Mouse (Mus musculus): ENCODE results near the gene Aym1. TPM values are rescaled to one million over a fixed set of nuclear protein-coding genes. Genes with fewer than 3 reads are reported as not detected.
"Not testable (repeated sequence)": the region's sequence is repeated elsewhere in the genome, so short reads cannot be mapped to it uniquely, and the experiment has no call there.

Aym1 gene
- total and polyA plus RNA-seq, 3 experiments = not detected

DNA sequence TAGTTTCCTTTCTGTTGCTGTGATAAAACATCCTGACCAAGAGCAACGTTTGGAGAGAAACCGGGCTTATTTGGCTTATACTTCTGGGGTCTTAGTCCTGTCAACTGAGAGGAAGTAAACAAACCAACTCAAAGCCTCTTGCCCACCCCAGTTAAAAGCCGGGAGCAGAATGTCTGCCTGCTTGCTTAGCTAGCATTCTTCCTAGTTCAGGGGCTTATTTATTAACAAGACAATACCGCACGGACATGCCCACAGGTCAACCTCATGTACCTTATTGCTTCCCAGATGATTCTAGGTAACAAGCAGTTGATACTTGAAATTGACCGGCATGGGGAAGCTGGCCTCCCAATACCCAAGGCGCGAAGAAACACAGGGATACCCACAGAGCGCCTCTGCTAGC is 20.8 kb upstream of the Aym1 start:
- TF ChIP-seq CTCF (IDR thresholded peaks at IDR 0.05; ENCODE audit: low read depth, low read length) = no peak
- TF ChIP-seq GATA2 (IDR thresholded peaks at IDR 0.05; ENCODE audit: borderline replicate concordance, low read depth, low read length) = no peak
- TF ChIP-seq TAL1 (conservative IDR thresholded peaks at IDR 0.05; ENCODE audit: low read depth, low read length) = no peak
- no peaks in the 10 kb centered on the region for H3K4me1 ChIP-seq (ENCODE audit: insufficient read depth, low read depth, low read length)
- H3K36me3 ChIP-seq (replicated peaks) = no peaks in the 10 kb centered on the region
- no peak overlapping the region for H3K4me3 ChIP-seq (ENCODE audit: low read depth, low read length)
- H3K9me3 ChIP-seq (replicated peaks) = peaks cover 90% of the 10 kb centered on the region
- H3K27me3 ChIP-seq (ENCODE audit: insufficient read depth, low read length) = no peaks in the 10 kb centered on the region
- no peak for ATAC-seq (ENCODE audit: extremely low read depth, insufficient number of reproducible peaks, low FRiP score, poor library complexity, severe bottlenecking)
- no peak for DNase-seq (ENCODE audit: low spot score)

DNA sequence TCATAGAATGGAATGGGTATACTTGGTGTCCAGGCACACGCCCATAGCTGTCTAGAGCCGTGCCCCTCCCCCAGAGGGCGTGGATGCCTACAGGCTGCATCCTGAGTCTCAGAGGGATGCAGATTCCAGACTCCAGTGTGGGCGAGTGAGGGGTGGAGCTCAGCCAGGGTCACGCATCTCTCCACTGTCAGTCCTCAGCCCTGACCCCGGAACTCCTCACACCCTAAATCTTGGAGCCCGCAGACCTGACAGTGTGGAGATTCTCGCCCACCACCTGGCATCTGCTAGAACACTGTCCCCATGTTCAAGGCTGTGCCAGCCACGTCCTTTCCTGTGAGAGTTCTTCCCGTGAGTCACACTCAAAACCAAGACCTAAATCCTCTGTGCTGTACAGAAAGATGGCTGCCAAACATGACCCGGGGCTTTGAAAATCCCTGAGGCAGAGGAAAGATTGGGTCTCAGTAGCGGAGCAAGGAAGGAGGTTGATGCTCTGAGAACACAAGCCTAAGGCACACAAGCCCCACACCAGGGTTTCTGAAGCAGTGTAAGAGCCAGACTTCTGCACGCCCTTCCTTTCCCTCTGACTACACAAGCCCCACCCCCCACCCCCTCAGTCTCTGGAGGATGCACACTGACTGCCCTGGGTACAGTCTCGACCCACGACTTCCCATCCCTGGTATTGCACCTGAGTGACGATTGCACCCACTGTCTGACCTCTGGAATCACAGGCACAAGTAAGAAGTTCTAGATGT is 12.3 kb upstream of the Aym1 start:
- H3K27me3 ChIP-seq (ENCODE audit: insufficient read depth, low read length) = no peaks in the 10 kb centered on the region
- TF ChIP-seq POLR2AphosphoS5 (IDR thresholded peaks at IDR 0.05; ENCODE audit: insufficient replicate concordance, low read depth, low read length) (no peak), GATA2 (IDR thresholded peaks at IDR 0.05; ENCODE audit: borderline replicate concordance, low read depth, low read length) (no peak), TAL1 (conservative IDR thresholded peaks at IDR 0.05; ENCODE audit: low read depth, low read length) (no peak), GATA1 (IDR thresholded peaks at IDR 0.05; ENCODE audit: borderline replicate concordance, low read length) (no peak), CTCF (IDR thresholded peaks at IDR 0.05; ENCODE audit: low read depth, low read length) (no peak)
- no peaks in the 10 kb centered on the region for H3K4me1 ChIP-seq (ENCODE audit: insufficient read depth, low read depth, low read length)
- no peak overlapping the region; the same call in 1 of the 2 replicates for H3K4me3 ChIP-seq (ENCODE audit: low read depth, low read length)
- ATAC-seq (ENCODE audit: extremely low read depth, insufficient number of reproducible peaks, low FRiP score, poor library complexity, severe bottlenecking) (no peak), DNase-seq (ENCODE audit: low spot score) (no peak)
- H3K9me3 ChIP-seq (replicated peaks) = peaks cover 90% of the 10 kb centered on the region
- no peaks in the 10 kb centered on the region for H3K36me3 ChIP-seq (replicated peaks)

DNA sequence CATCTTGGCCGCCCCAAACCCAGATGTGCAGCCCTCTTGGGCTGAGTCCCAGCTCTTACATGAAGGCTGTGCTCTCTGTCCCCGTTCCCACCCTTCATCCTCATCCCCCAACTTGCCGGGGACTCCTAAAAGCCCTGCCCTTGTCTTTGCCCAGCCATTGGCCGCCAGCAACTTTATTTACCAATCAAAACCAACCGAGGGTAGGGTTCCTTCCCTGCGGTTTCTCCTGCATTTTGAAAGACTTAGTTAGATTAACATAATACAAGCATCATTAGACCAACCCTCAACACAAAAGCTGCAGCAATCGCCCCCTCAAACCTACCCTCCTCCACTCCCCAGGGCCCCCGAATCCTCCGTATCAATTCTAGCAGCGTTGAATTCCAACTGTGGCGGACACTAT is 11.3 kb upstream of the Aym1 start:
- H3K4me3 ChIP-seq (ENCODE audit: low read depth, low read length) = no peak overlapping the region
- no peaks in the 10 kb centered on the region for H3K27me3 ChIP-seq (ENCODE audit: insufficient read depth, low read length)
- H3K9me3 ChIP-seq (replicated peaks) = peaks cover 90% of the 10 kb centered on the region
- ATAC-seq (ENCODE audit: extremely low read depth, insufficient number of reproducible peaks, low FRiP score, poor library complexity, severe bottlenecking) = no peak
- DNase-seq (ENCODE audit: low spot score) = no peak
- TF ChIP-seq CTCF (IDR thresholded peaks at IDR 0.05; ENCODE audit: low read depth, low read length) = no peak
- TF ChIP-seq GATA2 (IDR thresholded peaks at IDR 0.05; ENCODE audit: borderline replicate concordance, low read depth, low read length) = no peak
- TF ChIP-seq POLR2AphosphoS5 (IDR thresholded peaks at IDR 0.05; ENCODE audit: insufficient replicate concordance, low read depth, low read length) = no peak
- TF ChIP-seq TAL1 (conservative IDR thresholded peaks at IDR 0.05; ENCODE audit: low read depth, low read length) = no peak
- no peak for TF ChIP-seq GATA1 (IDR thresholded peaks at IDR 0.05; ENCODE audit: borderline replicate concordance, low read length)
- no peaks in the 10 kb centered on the region for H3K4me1 ChIP-seq (ENCODE audit: insufficient read depth, low read depth, low read length)
- H3K36me3 ChIP-seq (replicated peaks) = no peaks in the 10 kb centered on the region

DNA sequence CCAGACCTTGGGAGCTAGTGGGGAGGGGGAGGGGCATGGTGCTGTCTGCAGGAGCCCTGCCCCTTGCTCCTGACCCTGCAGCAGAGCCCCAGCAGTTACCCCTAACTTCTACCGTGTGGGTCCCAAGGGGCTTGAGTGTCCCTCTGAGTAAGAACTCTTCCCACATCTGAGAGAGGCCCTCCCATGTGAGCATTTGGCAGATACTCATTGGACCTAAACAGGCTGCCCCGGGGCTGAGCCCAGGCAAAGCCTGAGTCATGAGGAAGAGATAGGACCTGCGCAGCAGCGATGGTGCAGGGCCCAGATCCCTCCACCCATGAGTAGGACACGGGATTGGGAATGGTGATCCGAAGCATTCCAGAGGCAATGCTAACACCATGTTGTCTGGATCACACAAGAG is 10.4 kb upstream of the Aym1 start:
- ATAC-seq (ENCODE audit: extremely low read depth, insufficient number of reproducible peaks, low FRiP score, poor library complexity, severe bottlenecking); H3K4me1 ChIP-seq (ENCODE audit: insufficient read depth, low read depth, low read length); H3K27me3 ChIP-seq (ENCODE audit: insufficient read depth, low read length); H3K4me3 ChIP-seq (ENCODE audit: low read depth, low read length); DNase-seq (ENCODE audit: low spot score); H3K36me3 ChIP-seq (replicated peaks): not testable (repeated sequence)
- peaks cover 88% of the 10 kb centered on the region for H3K9me3 ChIP-seq (replicated peaks)

DNA sequence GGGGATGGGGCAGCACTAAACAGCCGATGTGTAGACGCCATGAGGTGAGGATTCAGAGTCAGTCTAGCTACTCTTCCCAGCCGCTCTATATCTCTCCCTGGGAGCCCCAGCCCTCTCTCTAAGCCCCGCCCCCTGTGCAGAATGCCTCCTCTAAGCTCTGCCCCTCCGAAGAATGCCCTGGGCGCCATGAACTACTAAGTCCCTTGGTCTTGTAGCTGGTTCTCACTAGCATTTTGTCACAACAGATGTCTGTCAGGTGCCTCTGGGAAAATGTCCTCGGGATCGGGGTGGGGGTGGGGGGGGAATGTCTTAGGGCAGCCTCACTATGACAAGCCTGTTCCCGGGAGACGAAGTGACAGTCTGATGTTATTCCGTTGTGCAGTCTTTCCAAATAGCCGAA is 9.5 kb upstream of the Aym1 start:
- DNase-seq (ENCODE audit: low spot score) = no peak
- no peak for ATAC-seq (ENCODE audit: extremely low read depth, insufficient number of reproducible peaks, low FRiP score, poor library complexity, severe bottlenecking)
- no peak overlapping the region for H3K4me3 ChIP-seq (ENCODE audit: low read depth, low read length)
- TF ChIP-seq POLR2AphosphoS5 (IDR thresholded peaks at IDR 0.05; ENCODE audit: insufficient replicate concordance, low read depth, low read length) = no peak
- TF ChIP-seq GATA2 (IDR thresholded peaks at IDR 0.05; ENCODE audit: borderline replicate concordance, low read depth, low read length) = no peak
- TF ChIP-seq CTCF (IDR thresholded peaks at IDR 0.05; ENCODE audit: low read depth, low read length) = no peak
- TF ChIP-seq GATA1 (IDR thresholded peaks at IDR 0.05; ENCODE audit: borderline replicate concordance, low read length) = no peak
- no peak for TF ChIP-seq TAL1 (conservative IDR thresholded peaks at IDR 0.05; ENCODE audit: low read depth, low read length)
- no peaks in the 10 kb centered on the region for H3K27me3 ChIP-seq (ENCODE audit: insufficient read depth, low read length)
- no peaks in the 10 kb centered on the region for H3K4me1 ChIP-seq (ENCODE audit: insufficient read depth, low read depth, low read length)
- H3K9me3 ChIP-seq (replicated peaks) = peaks cover 88% of the 10 kb centered on the region
- H3K36me3 ChIP-seq (replicated peaks) = no peaks in the 10 kb centered on the region

DNA sequence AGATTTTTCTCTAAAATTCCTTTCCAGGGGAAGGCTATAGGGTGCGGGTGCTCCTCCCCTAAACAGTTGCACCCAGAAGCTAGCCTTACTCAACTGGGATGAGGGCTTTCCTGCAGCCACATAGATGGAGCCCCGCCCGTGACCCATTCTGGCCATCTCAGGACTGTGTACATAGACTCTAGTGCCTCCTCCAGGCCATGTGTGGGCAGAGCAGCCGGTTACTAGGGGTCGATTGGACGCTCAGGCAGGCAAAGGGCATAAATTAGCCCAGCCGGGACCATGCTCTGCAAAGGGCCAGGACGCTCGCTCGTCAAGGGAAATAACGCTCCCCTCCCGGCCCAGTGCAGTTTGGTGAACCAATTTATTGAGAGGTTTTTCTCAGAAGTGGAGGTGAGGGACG is 8.5 kb upstream of the Aym1 start:
- no peak for ATAC-seq (ENCODE audit: extremely low read depth, insufficient number of reproducible peaks, low FRiP score, poor library complexity, severe bottlenecking)
- no peak for DNase-seq (ENCODE audit: low spot score)
- Histone ChIP-seq H3K4me3 (ENCODE audit: low read depth, low read length) (no peak overlapping the region), H3K36me3 (replicated peaks) (no peaks in the 10 kb centered on the region), H3K9me3 (replicated peaks) (peaks cover 91% of the 10 kb centered on the region), H3K4me1 (ENCODE audit: insufficient read depth, low read depth, low read length) (no peaks in the 10 kb centered on the region), H3K27me3 (ENCODE audit: insufficient read depth, low read length) (no peaks in the 10 kb centered on the region)
- TF ChIP-seq GATA2 (IDR thresholded peaks at IDR 0.05; ENCODE audit: borderline replicate concordance, low read depth, low read length) = no peak
- no peak for TF ChIP-seq TAL1 (conservative IDR thresholded peaks at IDR 0.05; ENCODE audit: low read depth, low read length)
- no peak for TF ChIP-seq POLR2AphosphoS5 (IDR thresholded peaks at IDR 0.05; ENCODE audit: insufficient replicate concordance, low read depth, low read length)
- TF ChIP-seq CTCF (IDR thresholded peaks at IDR 0.05; ENCODE audit: low read depth, low read length) = no peak
- TF ChIP-seq GATA1 (IDR thresholded peaks at IDR 0.05; ENCODE audit: borderline replicate concordance, low read length) = no peak

DNA sequence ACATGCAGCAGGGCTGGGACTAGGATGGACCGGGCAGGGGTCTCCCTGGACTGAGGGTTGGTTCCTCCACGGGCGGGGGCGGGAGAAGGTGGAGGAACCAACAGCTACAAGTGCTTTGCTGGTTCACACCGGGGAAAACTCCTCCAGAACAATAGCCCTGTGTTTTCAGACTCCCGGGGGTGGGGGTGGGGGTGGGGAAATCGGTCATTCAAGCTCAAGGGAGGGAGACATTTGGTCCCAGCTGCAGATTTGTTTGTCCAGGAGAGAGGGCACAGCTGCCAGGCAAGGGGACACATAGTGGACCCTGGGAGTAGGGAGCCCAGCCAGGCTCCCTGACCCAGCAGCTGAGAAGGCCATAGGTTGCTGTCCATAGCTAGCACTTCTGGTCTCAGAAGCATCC is 7.9 kb upstream of the Aym1 start:
- no peaks in the 10 kb centered on the region for H3K4me1 ChIP-seq (ENCODE audit: insufficient read depth, low read depth, low read length)
- H3K27me3 ChIP-seq (ENCODE audit: insufficient read depth, low read length) = no peaks in the 10 kb centered on the region
- no peaks in the 10 kb centered on the region for H3K36me3 ChIP-seq (replicated peaks)
- no peak for TF ChIP-seq CTCF (IDR thresholded peaks at IDR 0.05; ENCODE audit: low read depth, low read length)
- no peak for TF ChIP-seq GATA2 (IDR thresholded peaks at IDR 0.05; ENCODE audit: borderline replicate concordance, low read depth, low read length)
- no peak for TF ChIP-seq POLR2AphosphoS5 (IDR thresholded peaks at IDR 0.05; ENCODE audit: insufficient replicate concordance, low read depth, low read length)
- TF ChIP-seq TAL1 (conservative IDR thresholded peaks at IDR 0.05; ENCODE audit: low read depth, low read length) = no peak
- TF ChIP-seq GATA1 (IDR thresholded peaks at IDR 0.05; ENCODE audit: borderline replicate concordance, low read length) = no peak
- H3K9me3 ChIP-seq (replicated peaks) = peaks cover 91% of the 10 kb centered on the region
- ATAC-seq (ENCODE audit: extremely low read depth, insufficient number of reproducible peaks, low FRiP score, poor library complexity, severe bottlenecking) = no peak
- H3K4me3 ChIP-seq (ENCODE audit: low read depth, low read length) = no peak overlapping the region
- DNase-seq (ENCODE audit: low spot score) = no peak
